Mouse (Mus musculus): ENCODE data around the gene Slc5a7.

The Slc5a7 gene

GRCm38 (mm10) chr17:54298934-54299333 is at the start of gene Slc5a7:
Slc5a7 (minus strand) TSS chr17:54299034.
- no peak for DNase-seq (ENCODE audit: low spot score in 2 of 2)

GRCm38 (mm10) chr17:54347672-54348071 is 48.8 kb upstream of the Slc5a7 start:
- DNase-seq (ENCODE audit: low spot score in 2 of 2) = no peak

- no peak for DNase-seq (ENCODE audit: low spot score in 2 of 2)
Observed at GRCm38 (mm10) chr17:54343395-54343794, 44.6 kb upstream of the Slc5a7 start.

- DNase-seq (ENCODE audit: low spot score in 2 of 2) = no peak
Observed at GRCm38 (mm10) chr17:54298232-54298924, 456 bp downstream of the Slc5a7 start.

- DNase-seq (ENCODE audit: low spot score in 2 of 2) = no peak
Observed at GRCm38 (mm10) chr17:54250783-54251182, 48.1 kb downstream of the Slc5a7 start.

GRCm38 (mm10) chr17:54243650-54244300 is 55.1 kb downstream of the Slc5a7 start:
- no peak for DNase-seq (ENCODE audit: low spot score in 2 of 2)

- no peak for DNase-seq (ENCODE audit: low spot score in 2 of 2)
Observed at GRCm38 (mm10) chr17:54239435-54239834, 59.4 kb downstream of the Slc5a7 start.
